Mouse (Mus musculus): Measurements from ENCODE around the gene Sncb.
"Not testable (repeated sequence)": the region's sequence is repeated elsewhere in the genome, so short reads cannot be mapped to it uniquely, and the experiment has no call there.

Sncb gene

GRCm38 (mm10) chr13:54766192-54766768, at the start of gene Sncb:
Sncb (minus strand) TSS chr13:54766595.
- peak; percentile 85 for DNase-seq

DNA sequence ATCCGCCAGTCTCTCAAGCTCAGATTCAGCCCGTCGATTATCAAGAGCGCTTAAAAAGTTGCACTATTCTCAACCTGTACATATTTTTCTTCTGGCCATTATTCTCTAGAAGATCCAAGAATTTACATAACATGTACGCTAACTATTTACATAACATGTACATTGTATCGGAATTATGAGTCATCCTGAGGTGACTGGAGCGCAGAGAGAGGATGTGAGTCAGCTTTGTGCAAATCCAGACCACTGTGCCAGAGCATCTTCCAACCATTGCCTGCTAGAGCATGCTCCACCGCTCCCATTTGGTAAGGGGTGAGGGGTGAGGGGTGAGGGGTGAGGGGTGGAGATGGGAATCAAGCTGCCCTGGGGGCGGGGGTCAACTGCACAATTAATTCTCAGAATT, 47.0 kb upstream of the Sncb start:
- DNase-seq = no peak

- no peak for DNase-seq
Measured at GRCm38 (mm10) chr13:54811476-54811875, 45.1 kb upstream of the Sncb start.

DNA sequence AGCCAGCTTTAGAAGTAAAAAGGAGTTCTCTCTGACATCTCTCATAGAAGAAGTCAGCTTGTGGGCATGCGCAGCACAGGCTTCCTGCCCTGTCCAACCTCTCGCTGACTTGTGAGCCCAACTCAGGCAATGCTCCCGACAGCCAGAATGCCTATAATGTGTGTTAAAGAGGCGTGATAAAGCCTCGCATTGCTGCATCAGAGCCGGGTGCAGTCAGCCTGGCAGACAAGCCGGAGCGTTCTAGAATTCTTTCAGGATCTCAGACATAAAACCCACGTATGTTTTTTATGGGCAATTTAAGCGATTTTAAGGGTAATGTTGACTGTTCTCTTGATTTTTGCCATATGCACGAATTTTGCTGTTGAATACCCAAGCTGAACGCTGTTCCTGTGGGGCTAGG, 41.7 kb upstream of the Sncb start:
- no peak for DNase-seq

GRCm38 (mm10) chr13:54806434-54806976, 40.1 kb upstream of the Sncb start:
- DNase-seq = peak; percentile 86

GRCm38 (mm10) chr13:54805134-54805838, 38.9 kb upstream of the Sncb start:
- DNase-seq = peak; percentile 72

DNA sequence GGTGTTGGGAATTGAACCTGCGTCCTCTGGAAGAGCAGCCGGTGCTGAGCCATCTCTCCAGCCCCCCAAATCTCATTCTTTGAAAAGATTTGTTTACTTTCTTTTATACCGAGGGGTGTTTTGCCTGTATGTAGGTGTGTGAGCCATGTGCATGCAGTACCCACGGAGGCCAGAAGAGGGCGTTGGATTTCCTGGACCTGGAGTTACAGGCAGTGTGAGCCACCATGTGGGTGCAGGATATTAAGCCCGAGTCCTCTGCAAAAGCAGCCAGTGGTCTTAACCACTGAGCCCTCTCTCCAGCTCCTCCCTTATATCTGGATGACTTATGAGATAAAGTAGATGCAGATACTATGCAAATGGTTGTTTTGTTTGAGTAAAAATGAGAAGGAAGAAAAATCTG, 36.6 kb upstream of the Sncb start:
- DNase-seq = peak; percentile 22

GRCm38 (mm10) chr13:54800206-54800605, 33.8 kb upstream of the Sncb start:
- no peak for DNase-seq

GRCm38 (mm10) chr13:54799701-54800100, 33.3 kb upstream of the Sncb start:
- DNase-seq = peak; percentile 83

DNA sequence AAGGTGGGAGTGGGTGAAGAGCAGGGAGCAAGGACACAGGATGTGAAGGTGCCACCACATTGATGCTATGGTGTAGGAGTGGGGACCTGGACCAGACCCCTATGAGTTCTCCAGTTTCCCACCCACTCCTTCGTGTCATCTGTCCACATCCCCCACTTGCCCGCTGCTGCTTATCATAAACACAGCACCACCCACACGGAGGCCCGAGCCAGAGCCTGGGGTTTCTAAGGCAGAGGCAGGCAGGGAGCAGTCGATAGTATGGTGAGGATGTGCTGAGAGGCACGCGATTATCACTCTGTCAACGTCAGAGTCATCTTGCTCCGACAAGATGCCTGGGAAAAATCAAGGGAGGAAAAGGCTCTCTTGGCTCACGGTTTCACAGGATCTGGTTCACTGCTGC, 32.3 kb upstream of the Sncb start:
- no peak for DNase-seq

- DNase-seq = no peak
Measured at GRCm38 (mm10) chr13:54797861-54798643, 31.7 kb upstream of the Sncb start.

DNA sequence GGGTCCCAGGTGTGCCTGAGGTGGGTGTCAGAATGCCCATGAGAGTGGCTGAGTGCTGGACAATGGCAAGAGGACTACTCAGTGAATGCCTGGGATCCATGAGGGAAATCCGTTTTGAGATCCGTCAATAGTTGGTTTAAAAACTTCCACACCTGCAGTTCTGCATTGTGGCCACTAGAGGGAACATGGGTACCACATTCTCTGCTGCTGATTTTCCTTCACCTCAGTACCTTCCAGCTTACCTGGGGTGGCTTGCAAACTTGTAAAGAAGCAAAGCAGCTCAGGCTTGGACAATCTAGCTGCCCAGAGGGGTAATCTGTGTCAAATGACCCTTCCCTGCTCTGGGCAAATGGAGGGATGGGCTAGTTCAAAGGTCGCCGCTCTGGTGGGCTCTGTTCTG, 31.0 kb upstream of the Sncb start:
- peak; percentile 72 for DNase-seq

- peak; percentile 19 for DNase-seq
Measured at GRCm38 (mm10) chr13:54794843-54795242, 28.4 kb upstream of the Sncb start.

- no peak for DNase-seq
Measured at GRCm38 (mm10) chr13:54794002-54794577, 27.7 kb upstream of the Sncb start.

DNA sequence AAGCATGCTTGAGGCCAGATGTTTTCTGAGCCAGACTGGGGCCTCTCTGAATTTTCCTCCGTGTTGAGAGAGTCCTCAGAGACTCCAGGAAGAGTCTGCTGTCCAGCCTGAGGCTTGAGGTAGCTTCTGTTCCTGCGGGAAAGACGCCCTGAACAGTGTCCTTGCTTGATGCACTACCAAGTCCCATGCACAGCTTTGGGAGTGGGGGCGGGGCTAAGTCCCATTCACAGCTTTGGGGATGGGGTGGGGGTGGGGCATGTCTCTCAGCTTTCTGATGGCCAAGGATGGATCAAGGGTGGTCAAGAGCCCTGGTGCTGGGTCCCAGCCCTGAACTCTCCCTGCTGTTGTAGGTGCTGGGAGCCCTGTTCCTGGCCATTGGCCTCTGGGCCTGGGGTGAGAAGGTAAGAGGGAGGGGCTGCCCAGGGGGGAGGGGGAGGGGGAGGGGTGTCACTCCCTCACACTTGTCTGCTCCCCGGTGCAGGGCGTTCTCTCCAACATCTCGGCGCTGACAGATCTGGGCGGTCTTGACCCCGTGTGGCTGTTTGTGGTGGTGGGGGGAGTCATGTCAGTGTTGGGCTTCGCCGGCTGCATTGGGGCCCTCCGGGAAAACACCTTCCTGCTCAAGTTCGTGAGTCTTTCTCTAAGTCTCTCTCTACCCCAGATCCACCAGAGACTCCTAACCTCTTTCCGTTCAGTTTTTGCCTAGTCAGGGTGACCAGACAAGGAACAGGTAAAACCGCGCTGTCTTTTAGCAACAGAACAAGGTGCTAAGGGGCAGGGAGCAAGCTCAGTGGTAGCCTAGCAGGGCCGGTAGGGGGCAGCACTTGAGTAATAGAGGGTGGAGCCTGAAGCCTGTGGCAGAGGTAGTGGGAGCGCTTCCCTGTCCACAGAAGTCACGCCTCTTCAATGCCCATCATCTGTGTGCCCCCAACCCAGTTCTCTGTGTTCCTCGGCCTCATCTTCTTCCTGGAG, 26.1 kb upstream of the Sncb start:
- DNase-seq = peak; percentile 49

DNA sequence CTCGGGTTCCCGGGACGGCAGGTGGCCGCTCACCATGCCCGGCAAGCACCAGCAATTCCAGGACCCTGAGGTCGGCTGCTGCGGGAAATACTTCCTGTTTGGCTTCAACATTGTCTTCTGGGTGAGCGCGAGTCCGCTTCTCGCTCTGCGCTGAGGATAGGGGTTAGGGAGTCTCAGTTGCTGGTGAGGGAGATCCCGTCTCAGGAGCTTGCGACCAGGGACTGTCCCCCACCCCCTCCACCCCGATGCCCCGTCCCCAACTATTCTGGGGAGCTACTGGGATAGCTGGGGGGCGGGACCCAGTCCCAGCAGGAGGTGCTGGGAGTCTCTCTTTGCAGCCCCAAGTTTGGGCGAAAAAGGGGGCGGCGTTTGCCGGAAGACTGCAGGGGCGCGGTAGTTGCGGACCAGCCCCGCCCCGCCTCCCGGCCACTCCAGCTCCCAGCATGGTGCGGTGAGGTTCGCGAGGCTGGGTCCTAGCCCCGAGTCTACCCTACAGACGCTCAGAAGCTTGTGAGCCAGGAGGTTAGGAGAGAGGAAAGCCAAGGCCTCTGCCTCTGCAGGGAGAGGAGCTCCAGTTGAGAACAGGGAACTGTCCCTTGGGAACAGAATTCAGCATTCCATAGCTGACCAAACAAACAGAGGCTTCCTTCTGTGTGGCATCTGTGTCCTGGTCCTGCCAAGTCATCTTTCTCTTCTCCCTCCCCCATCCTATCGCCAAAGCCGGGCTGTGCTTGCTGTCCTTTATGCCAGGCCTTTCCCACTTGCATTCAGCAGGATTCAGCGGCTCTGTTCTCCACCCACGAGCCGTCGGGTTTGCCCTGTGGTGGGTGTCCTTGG, 23.4 kb upstream of the Sncb start:
- peak; percentile 61 for DNase-seq

- peak; percentile 97 for DNase-seq
Measured at GRCm38 (mm10) chr13:54788740-54789560, 22.6 kb upstream of the Sncb start, which contains the start of gene Tspan17. Tspan17 (plus strand) TSS chr13:54789377.

GRCm38 (mm10) chr13:54787591-54787990, 21.2 kb upstream of the Sncb start:
- DNase-seq = not testable (repeated sequence)

GRCm38 (mm10) chr13:54783698-54784097, 17.3 kb upstream of the Sncb start, which contains the start of gene Eif4e1b:
Eif4e1b (plus strand) TSS chr13:54783998.
- DNase-seq = no peak

- no peak for DNase-seq
Measured at GRCm38 (mm10) chr13:54783235-54783634, 16.8 kb upstream of the Sncb start.

Measured in retina, postnatal 1 day (tissue).